Mouse (Mus musculus): ENCODE measurements around the gene Vmo1.

DNA sequence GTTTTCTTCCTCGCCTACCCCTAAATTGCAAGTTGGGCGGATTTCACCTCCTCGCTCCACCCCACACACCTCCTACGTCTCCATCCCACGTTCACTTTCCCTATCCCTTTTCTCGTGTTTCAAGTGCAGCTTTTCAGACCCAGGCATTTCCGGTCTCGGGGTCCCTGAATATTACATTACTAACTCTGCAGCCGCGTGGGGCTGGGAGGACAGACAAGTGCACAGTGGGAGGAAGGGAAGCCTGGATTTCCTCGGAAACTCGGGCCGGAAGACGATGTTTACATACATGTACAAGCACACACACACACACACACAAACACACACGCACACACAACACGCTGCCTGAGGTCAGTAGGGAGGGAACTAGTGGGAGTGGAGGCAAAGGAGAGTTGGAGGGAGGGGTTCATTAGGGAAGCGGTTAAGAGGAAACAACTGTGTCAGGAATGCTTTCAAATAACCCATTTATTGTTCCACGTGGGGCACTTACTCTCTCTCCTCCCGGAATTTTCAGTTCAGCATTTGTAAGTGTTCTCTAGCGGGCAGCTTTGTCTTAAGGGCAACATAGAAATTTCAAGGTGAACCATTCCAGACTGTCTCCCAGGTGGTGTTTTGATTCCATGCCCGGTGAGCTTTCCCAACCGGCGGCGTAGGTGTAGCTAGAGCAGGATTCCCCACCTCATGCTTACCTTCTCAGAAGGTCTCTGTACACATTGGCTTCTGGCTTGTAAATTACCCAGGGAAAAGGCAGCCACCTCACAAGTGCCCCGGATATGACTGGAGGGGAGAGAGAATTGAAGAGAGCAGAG, 49.3 kb upstream of the Vmo1 start:
- no peak for TF ChIP-seq GATA1 (IDR thresholded peaks at IDR 0.05; ENCODE audit: borderline replicate concordance, low read length)
- TF ChIP-seq CTCF (IDR thresholded peaks at IDR 0.05; ENCODE audit: low read depth, low read length) = no peak
- no peak for TF ChIP-seq GATA2 (IDR thresholded peaks at IDR 0.05; ENCODE audit: borderline replicate concordance, low read depth, low read length)
